Mouse (Mus musculus): ENCODE results near the gene Ormdl3. TPM values are rescaled to one million over a fixed set of nuclear protein-coding genes. Genes with fewer than 3 reads are reported as not detected.
A peak's percentile ranks its signal among the peaks of the same experiment; 100 is the strongest.

The Ormdl3 gene
- total RNA-seq, 2 experiments from 2014 or later = 20.9 to 24.0 TPM

DNA sequence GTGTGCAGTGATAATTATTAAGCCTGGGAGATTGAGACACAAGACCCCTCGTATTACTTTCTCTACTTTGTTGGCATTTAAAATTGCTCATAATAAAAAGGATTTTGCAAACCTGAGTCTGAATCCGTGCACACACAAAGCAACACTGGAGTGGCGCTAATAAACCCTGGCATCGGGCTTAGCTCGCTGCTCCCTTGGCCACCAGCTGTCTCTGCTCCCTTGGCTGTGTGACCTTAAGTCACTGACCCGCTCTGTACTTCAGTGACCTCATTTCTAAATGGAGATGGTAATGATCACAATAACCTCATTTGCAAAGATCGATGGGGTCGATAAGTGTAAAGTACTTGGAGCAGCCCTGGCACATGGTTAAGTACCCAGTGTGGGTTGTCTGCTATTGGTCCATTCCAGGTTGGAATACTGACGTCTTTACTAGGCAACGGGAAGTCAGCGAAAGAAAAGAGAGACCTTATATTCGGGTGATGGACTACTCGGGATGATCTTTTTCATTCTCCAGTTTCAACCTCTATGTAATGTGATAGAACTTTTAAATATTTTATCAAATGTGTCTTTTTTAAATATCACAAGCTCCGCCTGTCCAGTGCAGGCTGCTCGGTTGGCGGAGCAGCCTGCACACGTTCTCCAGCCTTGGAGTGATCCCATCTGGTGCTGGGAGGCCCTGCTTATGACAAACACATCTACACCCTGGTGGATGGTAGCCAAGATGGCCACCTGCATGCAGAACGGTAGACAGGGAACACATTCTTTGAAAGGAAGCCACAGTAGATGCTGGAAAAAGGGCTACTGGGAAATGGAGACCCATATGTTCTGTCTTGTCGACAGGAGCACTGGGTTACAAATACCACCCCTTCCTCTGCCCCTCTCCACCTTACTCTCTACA lies 3.6 kb upstream of the Ormdl3 start:
- intact Hi-C loops (cut with DNase I) = no loop called here
- DNase-seq = no peak

DNA sequence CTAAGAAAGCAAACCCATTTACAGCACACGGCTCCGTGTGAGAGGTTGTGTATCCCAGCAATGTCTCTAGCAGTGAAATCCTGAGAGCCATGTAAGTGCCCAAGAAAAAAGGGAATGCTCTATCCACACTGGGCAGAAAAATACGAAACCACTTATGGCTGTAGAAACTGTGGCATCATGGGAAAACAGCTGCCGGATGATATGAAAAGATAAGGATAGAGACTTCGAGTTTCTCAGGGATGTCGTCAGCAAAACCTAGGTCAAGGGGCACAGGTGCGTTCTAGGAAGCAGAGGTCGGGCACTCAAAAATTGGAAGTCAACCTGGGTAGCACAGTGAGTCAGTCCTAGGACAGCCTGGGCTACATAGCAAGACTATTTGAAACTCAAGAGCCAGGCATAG lies 2.1 kb upstream of the Ormdl3 start:
- intact Hi-C loops (cut with DNase I) = no loop called here
- no peak for DNase-seq

GRCm38 (mm10) chr11:98588833-98589281 lies 1.7 kb upstream of the Ormdl3 start:
- DNase-seq = peak in 1 of 2 experiments; percentile 6
- intact Hi-C loops (cut with DNase I) = no loop called here

DNA sequence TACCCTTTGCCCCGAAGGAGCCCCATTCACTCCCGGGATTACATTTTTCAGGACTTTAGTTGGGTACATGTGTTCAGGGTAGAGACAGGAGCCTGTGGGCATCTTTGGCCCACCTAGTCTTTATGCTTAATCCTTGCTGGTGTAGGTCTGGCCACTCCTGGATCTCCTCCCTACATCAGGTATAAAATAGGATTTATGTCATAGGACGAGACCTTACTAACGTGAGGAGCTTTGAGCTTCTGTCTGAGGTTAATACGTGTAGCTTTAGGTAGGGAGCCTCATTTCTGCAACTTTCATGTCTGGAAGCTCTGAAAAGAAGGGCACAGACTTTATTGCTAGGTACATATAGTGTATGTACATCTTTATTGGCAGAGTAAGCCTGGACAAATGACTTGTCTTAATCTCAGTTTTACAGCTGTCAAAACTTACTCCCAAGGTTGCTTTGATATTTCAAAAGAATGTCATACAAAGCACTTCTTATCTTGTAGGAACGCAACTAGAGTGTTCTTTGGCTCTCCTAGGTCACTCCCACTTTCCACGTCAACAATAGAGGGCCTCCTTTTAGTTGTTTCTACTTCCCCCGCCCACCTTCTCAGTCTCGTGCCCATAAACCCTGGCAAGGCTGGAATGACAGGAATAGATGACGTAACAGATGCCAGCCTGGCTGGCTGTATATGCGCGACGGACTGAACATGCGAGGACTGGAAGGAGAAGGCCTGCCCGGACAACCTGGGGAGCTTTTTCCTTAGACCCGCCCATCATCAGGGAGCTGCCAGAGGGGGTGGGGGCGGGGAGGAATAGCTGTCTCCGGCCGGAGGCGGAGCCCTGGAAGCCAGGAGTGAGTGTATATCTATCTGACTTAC lies 747 bp upstream of the Ormdl3 start:
- intact Hi-C loops (cut with DNase I) = no loop called here
- peak; percentile 42 to 73 for DNase-seq

- DNase-seq = peak in 1 of 2 experiments; percentile 31
- intact Hi-C loops (cut with DNase I) = no loop called here
These were observed 879 bp downstream of the Ormdl3 start for GRCm38 (mm10) chr11:98586087-98586891.

DNA sequence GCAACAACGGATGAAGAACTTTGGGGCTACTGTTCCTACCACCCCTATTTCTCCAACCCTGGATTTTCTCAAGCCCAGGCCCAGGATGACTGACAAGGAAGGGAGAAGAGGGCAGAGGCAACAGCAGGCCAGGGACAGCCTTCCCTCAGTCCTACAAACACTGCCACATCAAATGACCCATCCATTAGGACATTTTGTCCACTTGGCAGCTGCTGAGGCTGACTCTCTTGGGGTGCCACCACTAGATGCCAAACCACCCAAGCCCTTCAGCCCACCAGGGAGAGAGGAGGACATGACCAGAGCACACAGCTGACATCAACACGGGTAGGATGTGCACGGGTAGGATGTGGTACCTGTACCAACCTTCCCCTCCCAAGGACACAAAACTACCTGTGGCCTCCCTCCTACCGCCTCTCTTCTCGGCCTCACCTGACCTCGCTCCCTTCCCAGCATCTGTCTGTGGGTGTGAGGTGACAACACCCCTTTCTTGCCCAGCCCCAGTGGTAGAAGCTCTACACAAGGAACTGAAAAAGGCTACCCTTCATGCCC lies 2.5 kb downstream of the Ormdl3 start:
- no peak for DNase-seq
- intact Hi-C loops (cut with DNase I) = no loop called here

DNA sequence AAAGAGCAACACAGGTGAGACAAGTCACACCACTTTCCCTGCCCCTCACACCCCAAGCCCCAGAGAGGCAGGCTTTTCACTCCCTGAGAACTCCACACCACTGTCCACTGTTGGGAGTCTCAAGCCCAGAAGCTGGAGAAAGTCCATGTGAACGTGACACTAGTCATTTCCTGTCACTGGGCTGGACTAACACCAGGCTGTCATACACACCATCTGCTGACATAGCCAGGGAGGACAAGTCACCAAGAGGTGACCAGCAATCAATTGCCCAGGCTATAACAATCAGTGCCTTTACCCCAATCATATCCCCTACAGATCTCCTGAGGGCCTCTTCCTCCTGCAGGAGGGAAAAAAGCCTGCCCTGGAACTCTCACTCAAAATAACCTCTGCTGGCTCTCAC lies 3.0 kb downstream of the Ormdl3 start:
- intact Hi-C loops (cut with DNase I) = no loop called here
- no peak for DNase-seq

- DNase-seq = no peak
- intact Hi-C loops (cut with DNase I) = no loop called here
These were observed 3.6 kb downstream of the Ormdl3 start for GRCm38 (mm10) chr11:98583571-98583970.

DNA sequence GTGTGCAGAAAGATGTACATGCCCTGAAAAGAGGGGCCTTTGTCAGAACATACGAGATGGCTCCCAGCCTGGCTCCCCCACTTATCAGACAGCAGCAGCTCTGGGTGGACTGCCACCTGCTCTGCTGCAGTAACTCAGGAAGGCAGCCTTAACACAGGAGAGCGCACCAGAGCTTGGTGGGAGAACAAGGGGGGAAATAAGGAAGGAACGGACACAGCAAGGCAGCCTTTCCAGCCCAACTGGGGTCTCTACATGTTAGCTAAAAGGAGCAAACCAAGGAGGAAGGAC lies 4.0 kb downstream of the Ormdl3 start:
- DNase-seq = no peak
- intact Hi-C loops (cut with DNase I) = no loop called here

DNA sequence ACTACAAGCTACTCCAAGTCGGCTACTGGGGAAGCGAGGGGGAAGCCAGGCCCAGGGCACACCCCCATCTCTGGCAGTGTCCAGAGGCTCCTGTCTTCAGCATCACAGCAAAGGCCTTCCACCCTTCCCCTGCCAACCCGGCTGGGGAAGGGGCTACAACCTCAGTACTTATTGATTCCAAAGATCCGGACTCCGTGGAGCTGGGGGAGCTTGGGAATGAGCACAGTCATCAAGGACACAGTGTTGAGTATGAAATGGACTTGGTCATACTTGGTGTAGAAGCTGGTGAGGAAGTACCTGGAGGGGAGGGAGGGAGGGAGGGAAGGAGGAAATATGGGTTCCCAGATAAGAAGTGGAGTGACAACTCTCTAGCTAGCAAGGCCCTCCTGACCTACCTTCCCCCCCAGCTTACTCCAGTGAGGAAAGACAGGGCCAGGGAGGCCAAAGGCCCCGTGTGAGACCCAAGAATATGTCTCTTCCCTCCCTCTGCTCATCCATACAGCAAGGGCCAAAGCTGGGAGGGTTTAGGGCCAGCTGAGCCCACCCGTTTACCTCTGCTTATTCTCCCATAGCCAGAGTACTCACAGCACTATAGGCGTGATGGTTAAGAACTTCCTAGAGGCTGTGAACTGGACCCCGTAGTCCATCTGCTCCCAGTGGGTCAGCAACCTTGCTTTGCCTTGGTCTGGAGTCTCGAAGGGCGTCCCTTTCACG lies 4.5 kb downstream of the Ormdl3 start:
- intact Hi-C loops (cut with DNase I) = no loop called here
- DNase-seq = no peak

DNA sequence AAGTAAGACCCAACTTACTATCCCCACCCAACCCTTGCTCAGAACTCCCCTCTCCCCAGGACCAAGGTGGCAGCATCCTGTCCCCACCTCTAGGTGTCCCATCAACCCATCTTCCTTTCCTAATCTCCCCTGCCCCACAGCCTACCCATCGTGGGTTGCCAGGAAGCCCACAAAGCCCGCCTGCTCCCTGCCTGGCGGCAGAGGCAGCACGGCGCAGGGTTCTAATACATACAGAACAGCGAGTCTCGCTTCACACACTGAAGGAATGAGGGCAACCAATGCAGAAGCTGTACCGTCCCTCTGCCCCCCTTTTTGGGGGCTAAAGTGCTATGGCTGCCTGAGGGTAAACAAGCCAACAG lies 5.2 kb downstream of the Ormdl3 start:
- DNase-seq = no peak
- intact Hi-C loops (cut with DNase I) = no loop called here

GRCm38 (mm10) chr11:98581286-98582029 lies 5.7 kb downstream of the Ormdl3 start:
- DNase-seq = no peak
- intact Hi-C loops (cut with DNase I) = no loop called here

GRCm38 (mm10) chr11:98580301-98581121 lies 6.7 kb downstream of the Ormdl3 start:
- intact Hi-C loops (cut with DNase I) = no loop called here

GRCm38 (mm10) chr11:98577776-98578175 lies 9.4 kb downstream of the Ormdl3 start:
- intact Hi-C loops (cut with DNase I) = no loop called here
- no peak for DNase-seq

More at GRCm38 (mm10) chr11:98580301-98581121, 6.7 kb downstream of the Ormdl3 start:
- DNase-seq = no peak

GRCm38 (mm10) chr11:98569461-98569860 lies 17.7 kb downstream of the Ormdl3 start:
- intact Hi-C loops (cut with DNase I) = no loop called here

DNA sequence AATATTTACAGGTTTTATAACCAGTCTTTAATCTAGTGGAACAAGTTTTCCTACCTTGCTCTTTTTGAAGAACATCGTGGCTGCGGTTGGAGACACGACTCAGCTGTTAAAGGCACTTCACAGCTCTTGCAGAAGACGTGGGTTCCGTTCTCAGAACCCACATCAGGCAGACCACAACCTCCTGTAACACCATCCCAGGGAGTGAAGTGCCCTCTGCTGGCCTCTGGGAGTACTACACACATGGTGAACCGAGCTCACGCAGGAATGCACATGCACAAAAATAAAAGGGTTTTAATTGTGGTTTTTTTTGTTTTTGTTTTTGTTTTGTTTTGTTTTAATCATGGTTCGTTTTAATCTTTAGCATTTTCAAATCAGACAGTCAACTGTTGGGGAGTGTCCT lies 18.8 kb downstream of the Ormdl3 start:
- intact Hi-C loops (cut with DNase I) = no loop called here
- no peak for DNase-seq

More at GRCm38 (mm10) chr11:98569461-98569860, 17.7 kb downstream of the Ormdl3 start:
- DNase-seq = no peak

DNA sequence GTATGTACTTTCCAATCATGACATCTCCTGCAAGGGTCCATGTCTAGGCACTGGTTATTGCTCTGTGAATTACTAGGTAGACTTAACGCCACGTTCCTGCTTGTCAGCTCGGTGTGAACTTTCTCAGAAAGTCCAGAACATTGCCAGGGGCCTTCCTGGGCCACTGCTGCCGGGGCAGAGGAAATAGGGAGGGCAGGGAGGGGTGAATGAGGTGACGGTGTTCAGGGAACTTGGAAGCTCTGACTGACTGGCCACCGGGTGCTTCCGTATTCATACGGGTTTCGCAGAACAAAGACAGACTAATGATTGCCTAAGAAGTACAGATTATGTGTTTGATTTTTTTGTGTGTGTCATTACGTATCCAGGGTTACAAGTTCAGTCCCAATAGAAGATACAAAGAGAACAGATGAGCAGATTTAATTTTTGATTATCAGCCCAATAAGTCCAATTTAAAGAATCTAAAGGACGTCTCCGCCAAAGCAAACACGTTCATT lies 23.2 kb downstream of the Ormdl3 start:
- DNase-seq = no peak
- intact Hi-C loops (cut with DNase I) = no loop called here

DNA sequence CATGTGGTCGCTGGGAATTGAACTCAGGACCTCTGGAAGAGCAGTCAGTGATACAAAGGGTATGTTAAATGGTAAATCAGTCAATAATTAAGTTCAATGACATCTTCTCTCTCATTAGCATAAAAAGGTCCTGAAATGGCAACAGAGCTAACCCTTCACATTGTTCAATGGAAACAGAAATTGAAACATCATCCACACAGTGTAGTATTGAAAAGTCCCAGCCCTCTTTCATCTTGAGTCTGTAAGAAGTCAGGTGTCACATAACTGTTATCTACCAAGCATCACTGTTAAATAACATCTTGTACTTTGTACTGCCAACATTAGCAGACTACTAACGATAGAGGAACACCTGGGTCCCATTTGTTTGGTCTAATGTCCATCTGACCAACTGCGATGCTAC lies 24.1 kb downstream of the Ormdl3 start:
- intact Hi-C loops (cut with DNase I) = no loop called here
- no peak for DNase-seq

All from gastrocnemius, postnatal 36 days (tissue).